Comparison of ENCODE assay signal across 20 mouse cellular contexts in genomic region chr6:85709206-85709605, GRCm38 (mm10). TPM values are rescaled to one million over a fixed set of nuclear protein-coding genes. Genes with fewer than 3 reads are reported as not detected.
DNase-seq lines count a peak whose midpoint lies in the region; ATAC-seq lines count a peak whose summit lies in the region.
"Not testable (repeated sequence)": the region's sequence is repeated elsewhere in the genome, so short reads cannot be mapped to it uniquely, and the experiment has no call there.
"Had no signal": no experiment of that assay in that cellular context is flagged by ENCODE, and none has a peak within 500 bp of the region (broad histone marks: within the 10 kb centered on the region; RNA-seq: fewer than 3 reads in every experiment).

No protein-coding gene starts in this region.

- H3K9me3 ChIP-seq in midbrain, embryonic 11.5 days (ENCODE audit: control insufficient read depth, low read length) = not testable (repeated sequence)

- WGBS in midbrain, embryonic 11.5 days = 98% methylated on average over 5 of the region's 5 CpGs

- H3K4me2 ChIP-seq in midbrain, embryonic 11.5 days = not testable (repeated sequence)

- H3K4me1 ChIP-seq in midbrain, embryonic 11.5 days (ENCODE audit: control insufficient read depth, insufficient read depth, low read length) = not testable (repeated sequence)

- not testable (repeated sequence) for H3K27ac ChIP-seq in midbrain, embryonic 11.5 days (ENCODE audit: low read depth, low read length)

- not testable (repeated sequence) for H3K4me3 ChIP-seq in midbrain, embryonic 11.5 days (ENCODE audit: low read depth, low read length)

- H3K9ac ChIP-seq in midbrain, embryonic 11.5 days (ENCODE audit: low read length) = not testable (repeated sequence)

- DNase-seq in cerebellum, adult 11 months = peak; percentile 24
- peak; percentile 16 for DNase-seq in cerebellum, adult 8-10 months
- peak; percentile 10 to 40 for DNase-seq in cerebellum, postnatal 25 days
- DNase-seq in heart, adult 9 months (ENCODE audit: low spot score in 2 of 2) = peak; percentile 4
- peak; percentile 37 for DNase-seq in kidney, adult 9 months
- DNase-seq in midbrain, embryonic 11.5 days (ENCODE audit: low spot score, missing footprints) = peak; percentile 61

- not testable (repeated sequence) for H3K27me3 ChIP-seq in midbrain, embryonic 11.5 days (ENCODE audit: control insufficient read depth, insufficient read depth, low read length)

- ATAC-seq in midbrain, embryonic 11.5 days (ENCODE audit: low FRiP score) = not testable (repeated sequence)

- H3K36me3 ChIP-seq in midbrain, embryonic 11.5 days (ENCODE audit: control insufficient read depth, insufficient read depth, low read length) = not testable (repeated sequence)

RNA-seq across cellular contexts. Expression of gene Nat8f7, which starts 3.8 kb away (rescaled TPM):
- not detected in 2 replicates for polyA plus RNA-seq in midbrain, embryonic 11.5 days (2014; fragmentation: Nextera tagmentation; extraction: Ambion mirVana)
- polyA plus RNA-seq: brain, embryonic 14.5 days; C2C12; CD4-positive, CD25-positive, alpha-beta regulatory T cell, adult 4 months; embryonic facial prominence, embryonic 12.5 days; embryonic facial prominence, embryonic 15.5 days; forebrain, embryonic 11.5 days; forebrain, embryonic 14.5 days; heart, embryonic 11.5 days; heart, embryonic 14.5 days; heart, postnatal 0 days; hindbrain, embryonic 12.5 days; hindbrain, embryonic 15.5 days; intestine, embryonic 14.5 days had no signal

RNA-seq across cellular contexts. Expression of gene Nat8f3, which starts 56.3 kb away (rescaled TPM):
- 0.10 TPM in 1 of 2 replicates, not detected in the other for polyA plus RNA-seq in midbrain, embryonic 11.5 days (2014; fragmentation: Nextera tagmentation; extraction: Ambion mirVana)
- polyA plus RNA-seq: brain, embryonic 14.5 days; C2C12; embryonic facial prominence, embryonic 15.5 days; forebrain, embryonic 14.5 days; heart, embryonic 14.5 days; intestine, postnatal 0 days had no signal

Comparison
In these comparisons a context has a peak if more than half of its experiments do, and no peak if none do; other contexts are left out.
1. DNase-seq: peak in every context shown above with its lines; median percentile 61 in midbrain, embryonic 11.5 days; 37 in kidney, adult 9 months; 25 in cerebellum, postnatal 25 days; 24 in cerebellum, adult 11 months; 16 in cerebellum, adult 8-10 months; 4 in heart, adult 9 months.